Mouse (Mus musculus): ENCODE measurements around the gene Hist1h4k. TPM values are rescaled to one million over a fixed set of nuclear protein-coding genes. Genes with fewer than 3 reads are reported as not detected.
"Not testable (repeated sequence)": the region's sequence is repeated elsewhere in the genome, so short reads cannot be mapped to it uniquely, and the experiment has no call there.

The Hist1h4k gene
- total RNA-seq (2021) = 100 to 1,000 TPM; 266 to 292 TPM

DNA sequence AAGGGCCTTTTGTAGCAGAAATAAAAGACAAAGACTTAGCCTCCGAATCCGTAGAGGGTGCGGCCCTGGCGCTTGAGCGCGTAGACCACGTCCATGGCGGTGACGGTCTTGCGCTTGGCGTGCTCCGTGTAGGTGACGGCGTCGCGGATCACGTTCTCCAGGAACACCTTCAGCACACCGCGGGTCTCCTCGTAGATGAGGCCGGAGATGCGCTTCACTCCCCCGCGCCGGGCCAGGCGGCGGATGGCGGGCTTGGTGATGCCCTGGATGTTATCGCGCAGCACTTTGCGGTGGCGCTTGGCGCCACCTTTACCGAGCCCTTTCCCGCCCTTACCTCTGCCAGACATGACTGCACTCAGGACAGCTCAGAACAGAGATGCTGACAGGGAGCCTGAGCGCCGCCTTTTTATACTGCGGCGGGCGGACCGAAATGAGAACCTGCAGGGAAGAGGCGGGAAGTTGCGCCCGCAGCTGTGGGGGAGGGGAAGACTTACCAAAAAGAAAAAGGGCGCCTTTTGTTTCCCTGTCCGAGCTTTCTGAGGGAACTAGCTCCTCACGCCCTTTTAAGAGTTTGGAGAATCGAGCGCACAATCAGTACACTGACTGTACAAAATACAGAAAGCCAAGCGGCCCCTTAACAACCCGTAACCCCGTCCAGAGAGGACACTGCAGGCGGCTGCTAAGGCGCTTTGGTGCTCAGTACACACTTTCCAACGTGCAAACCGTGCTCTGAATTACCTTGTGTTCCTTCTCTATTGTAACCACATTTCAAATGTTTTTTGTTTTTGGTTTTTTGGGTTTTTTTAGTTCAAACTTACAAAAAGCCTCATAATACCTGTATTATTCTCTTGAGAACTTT, at the start of gene Hist1h4k:
Hist1h4k (minus strand) TSS at position 347 of the 859 bp plus-strand sequence.
- peak; percentile 90 to 91 for DNase-seq

DNA sequence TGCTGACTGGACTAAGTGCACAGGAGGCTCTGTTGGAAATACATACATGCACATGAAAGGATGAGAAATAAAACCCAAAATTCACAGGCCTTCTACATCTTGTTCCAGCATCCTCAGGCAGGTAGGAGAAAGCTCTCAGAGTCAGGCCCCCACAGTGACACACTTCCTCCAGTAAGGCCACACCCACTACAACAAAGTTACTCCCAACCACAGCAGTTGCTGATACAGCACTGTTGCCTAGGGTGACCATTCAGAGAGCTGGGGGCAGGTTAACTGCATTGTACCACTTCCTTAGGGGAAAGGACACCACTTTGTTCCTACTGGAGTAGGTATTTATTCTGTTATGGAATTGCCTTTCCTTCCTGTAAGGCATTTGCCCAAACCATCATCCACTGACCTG, 46.9 kb upstream of the Hist1h4k start:
- DNase-seq = not testable (repeated sequence)

DNA sequence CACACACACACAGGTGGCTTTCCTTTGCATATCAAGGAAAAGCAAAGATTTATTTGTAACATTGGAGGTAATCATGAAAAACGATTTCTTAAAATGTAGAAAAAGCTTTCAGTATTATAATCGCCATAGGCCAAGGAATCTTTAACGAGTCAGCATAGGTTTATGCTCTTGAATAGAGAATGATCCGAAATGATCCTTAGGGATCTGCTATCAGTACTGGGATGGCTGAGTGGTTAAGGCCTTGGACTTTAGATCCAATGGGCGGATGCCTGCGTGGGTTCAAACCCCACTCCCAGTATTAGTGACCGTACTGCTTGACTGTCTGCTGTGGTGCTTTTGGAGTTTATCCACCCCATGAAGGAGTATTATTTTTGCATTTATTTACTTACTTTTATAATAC, 45.3 kb upstream of the Hist1h4k start:
- no peak for DNase-seq

DNA sequence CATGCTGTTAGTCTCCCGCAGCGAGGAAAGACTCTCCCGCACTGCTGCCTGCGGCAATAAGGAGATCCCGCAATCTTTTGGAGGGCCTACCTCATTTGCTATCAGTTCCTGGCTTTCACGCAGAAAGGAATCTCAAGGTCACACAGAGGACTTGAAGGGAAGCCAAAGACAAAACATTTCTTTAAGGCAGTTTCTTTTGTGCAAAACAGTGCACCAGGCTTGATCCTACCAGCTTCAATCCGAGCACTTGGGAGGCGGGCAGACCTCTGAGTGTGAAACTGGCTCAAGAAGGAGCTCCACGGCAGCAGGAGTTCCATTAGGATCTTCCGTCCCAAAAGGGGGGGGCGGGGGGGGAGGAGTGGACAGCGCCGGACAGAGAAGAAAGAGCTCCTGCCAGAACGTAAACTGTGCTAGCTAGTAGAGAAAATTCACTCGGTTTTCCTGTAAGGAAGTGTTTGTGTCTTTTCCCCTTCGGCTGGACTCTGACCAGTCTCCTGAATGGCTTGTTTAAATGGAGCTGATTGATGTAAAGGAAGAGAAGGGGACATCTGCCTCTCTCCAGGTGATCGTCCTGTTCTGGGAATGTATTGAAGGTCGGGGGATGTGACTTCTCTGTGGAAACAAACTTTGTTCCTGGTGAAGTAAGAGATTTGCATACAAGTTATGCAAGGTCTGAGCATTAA, 40.4 kb upstream of the Hist1h4k start:
- no peak for DNase-seq

DNA sequence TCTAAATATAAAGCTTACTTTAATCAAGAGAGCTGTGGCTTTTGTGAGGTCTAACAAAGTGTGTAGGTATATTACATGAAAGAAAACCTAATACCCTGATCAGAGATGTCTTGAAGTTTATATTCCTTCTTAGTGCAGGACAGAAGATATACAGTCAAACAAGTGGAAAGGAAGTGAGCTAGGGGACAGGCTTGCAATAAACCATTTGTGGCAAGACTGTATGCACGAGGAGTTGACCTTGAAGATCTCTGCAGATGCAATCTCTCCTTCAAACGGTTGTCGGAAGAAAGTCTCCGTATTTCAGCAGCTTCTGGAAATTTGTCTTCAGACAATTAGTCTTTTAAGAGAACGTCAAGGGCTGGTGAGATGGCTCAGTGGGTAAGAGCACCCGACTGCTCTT, 39.6 kb upstream of the Hist1h4k start:
- no peak for DNase-seq

DNA sequence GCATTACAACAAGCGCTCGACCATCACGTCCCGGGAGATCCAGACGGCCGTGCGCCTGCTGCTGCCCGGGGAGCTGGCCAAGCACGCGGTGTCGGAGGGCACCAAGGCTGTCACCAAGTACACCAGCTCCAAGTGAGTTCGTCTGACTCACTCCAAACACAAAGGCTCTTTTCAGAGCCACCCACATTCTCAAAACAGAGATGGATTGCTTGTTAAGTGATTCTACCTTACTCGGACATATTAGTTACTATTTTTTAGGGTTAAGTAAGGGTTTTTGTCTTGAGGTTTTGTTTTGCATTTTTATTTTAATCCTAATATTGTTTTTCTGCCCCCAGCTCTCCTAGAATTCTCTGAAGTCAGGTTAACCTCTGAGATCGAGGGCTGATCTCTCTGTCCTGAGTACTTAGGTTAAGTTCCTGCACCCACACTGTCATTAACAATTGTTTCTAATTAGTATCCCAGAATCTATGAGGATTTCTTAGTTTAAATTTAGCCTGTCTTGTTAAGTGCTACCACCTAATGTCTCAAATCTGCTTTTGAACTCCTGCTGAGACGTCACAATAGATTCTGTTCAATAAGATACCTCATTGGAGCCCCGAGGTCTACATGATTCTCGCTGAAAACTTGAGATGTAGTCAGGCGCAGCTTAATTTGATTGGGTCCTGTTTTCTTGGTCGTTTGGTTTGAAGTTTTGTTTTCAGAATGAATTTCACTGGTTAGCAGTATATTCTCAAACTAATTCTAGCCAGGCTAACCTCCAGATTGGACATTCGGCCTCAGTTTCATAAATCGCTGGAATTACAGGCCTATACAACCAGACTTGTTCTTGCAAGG, 37.7 kb upstream of the Hist1h4k start:
- no peak for DNase-seq

DNA sequence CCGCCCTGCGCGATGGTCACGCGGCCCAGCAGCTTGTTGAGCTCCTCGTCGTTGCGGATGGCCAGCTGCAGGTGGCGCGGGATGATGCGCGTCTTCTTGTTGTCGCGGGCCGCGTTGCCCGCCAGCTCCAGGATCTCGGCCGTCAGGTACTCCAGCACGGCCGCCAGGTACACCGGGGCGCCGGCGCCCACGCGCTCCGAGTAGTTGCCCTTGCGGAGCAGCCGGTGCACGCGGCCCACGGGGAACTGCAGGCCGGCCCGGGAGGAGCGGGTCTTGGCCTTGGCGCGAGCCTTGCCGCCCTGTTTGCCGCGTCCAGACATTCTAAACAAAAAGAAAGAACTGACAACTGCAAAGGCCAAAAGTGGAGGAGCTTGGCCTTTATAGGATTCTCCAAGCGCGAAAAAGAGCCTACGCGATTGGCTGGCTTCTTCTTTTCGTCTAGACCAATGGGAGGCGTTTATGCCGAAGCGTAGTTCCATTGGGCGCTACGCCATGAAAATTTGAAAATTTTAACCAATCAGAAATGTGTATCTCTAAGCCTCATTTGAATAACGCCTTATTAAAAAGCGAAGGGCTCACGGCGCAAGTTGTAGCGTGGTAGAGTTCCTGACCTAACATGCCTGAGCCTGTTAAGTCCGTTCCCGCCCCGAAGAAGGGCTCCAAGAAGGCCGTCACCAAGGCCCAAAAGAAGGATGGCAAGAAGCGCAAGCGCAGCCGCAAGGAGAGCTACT, 36.8 kb upstream of the Hist1h4k start, which contains the start of the genes Hist1h2an and Hist1h2bp:
Hist1h2an (minus strand) TSS at position 320 of the 731 bp plus-strand sequence.
Hist1h2bp (plus strand) TSS at position 563 of the 731 bp plus-strand sequence.
- DNase-seq = peak; percentile 81 to 87

DNA sequence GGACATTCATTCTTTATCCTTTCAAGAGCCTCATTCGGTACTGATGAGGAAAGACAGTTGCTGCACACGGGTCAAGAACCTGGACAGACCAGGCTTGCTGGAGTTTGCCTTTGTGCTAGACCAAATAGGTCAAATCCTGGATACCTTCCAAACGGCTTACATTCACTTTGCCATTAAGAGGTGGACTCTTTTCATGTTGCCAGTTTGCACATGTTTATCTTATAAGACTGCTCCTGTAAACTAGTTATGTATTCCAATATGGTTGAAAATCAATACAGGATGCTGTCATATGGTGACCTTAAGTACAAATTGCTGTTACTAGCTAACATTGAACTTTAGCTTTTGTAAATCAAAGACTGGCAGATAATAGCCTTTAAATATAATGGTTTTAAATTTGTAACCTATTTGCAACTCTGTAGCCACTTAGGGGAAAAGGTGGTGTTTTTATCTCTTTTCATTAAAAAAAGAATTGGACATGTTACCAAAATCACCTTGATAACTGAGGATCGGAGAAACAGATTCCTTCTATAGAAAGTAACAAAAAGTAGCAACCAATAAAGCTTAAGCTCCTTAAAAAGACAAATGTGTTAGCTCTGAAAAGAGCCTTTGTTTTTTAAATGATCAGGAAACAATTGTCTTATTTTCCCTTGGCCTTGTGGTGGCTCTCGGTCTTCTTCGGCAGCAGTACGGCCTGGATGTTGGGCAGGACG, 36.0 kb upstream of the Hist1h4k start:
- DNase-seq = no peak

DNA sequence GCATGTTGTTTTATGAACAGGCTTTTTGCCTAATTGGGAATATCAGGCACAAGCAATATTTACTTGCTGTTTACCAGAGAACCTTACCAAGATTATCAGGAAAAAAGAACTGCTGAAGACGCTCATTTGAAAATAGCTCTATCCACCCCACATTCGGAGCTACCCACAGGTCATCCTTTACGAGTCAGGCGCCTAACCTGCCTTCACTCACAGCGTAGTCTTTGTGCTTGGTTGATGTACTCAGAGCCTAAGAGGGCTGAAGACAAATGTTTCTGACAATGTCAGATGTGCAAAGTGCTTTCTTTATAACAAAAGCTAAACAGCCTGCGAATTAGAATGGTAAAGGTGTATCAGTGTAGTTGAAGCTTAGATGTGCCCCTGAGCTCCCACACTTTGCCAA, 34.0 kb upstream of the Hist1h4k start:
- DNase-seq = no peak

DNA sequence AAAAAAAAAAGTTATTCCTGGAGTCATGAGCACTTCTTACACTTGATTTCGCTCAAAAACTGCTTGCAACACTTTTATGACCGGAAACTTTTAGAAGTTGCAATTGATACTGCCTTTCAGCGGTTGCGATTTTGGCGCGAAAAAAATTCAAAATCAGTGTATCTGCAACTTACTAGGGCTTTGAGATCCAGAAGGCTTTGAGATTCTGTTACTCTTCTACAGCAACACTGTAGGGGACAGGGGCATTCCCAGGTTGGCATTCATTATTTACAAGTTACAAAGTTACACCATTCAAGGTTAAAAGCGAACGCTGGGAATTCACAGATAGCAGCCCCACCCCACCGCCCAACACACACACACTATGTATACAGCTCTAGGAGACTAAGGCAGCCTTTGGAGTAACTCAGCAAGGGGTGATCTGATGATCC, 33.4 kb upstream of the Hist1h4k start:
- DNase-seq = no peak

DNA sequence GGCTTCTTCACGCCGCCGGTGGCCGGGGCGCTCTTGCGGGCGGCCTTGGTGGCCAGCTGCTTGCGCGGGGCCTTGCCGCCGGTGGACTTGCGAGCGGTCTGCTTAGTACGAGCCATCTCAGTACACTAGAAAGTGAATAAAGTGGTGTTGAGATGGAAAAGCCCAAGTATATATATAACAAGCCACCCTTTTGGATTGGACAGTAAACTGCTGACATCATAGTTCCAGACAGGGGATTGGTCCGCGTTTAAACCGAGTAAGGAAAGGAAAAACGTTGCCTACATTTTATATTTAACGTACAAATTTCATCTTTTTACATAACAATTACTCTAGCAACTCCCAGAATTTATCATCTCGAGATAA, 32.9 kb upstream of the Hist1h4k start, which contains the start of gene Hist1h3i:
Hist1h3i (minus strand) TSS at position 116 of the 363 bp plus-strand sequence.
- peak in 1 of 2 experiments; percentile 53 for DNase-seq

DNA sequence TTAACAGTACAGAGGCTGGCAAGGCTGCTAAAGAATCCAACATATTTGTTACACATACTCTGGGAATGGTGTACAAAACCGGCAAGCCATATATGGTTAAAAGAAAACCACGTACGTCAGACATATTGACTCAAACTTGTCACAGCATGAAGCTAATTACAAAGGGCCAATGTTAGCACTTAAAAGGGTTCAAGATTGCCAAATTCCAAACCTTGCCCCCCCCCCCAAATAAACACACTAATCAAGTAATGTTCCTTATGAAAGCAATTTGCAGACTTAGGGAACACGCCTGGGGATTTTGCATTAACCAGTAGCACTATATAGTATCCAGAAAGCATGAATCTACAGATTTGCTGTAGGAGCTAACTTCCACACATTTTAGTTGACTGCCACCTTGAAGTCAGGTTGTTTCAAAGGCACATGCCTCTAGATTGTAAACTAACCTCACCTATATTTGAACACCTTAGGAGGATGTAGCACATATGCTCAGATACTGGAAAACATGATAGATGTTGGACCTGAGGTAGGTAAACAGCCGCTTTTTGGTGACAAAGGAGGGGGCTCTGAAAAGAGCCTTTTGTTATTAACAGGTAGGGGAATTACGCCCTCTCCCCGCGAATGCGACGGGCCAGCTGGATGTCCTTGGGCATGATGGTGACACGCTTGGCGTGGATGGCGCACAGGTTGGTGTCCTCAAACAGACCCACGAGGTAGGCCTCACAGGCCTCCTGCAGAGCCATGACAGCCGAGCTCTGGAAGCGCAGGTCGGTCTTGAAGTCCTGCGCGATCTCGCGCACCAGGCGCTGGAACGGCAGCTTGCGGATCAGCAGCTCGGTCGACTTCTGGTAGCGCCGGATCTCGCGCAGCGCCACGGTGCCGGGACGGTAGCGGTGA, 32.3 kb upstream of the Hist1h4k start:
- DNase-seq = peak in 1 of 2 experiments; percentile 58

DNA sequence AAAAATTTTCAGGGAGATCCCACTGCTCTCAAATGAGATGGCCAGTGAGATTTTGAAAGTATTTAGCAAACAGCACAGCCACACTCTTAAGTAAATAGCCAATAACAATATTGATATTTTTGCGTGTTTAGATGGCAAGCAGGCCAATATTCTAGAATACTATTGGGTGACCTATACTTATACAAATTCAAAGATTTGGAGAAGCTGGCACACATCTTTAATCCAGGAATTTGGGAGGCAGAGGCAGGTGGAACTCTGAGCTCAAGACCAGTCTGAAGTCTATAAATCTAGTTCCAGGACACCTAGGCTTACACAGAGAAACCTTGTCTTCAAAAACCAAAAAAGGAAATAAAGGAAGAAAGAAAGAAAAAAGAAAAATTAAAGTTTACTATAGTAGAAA, 31.3 kb upstream of the Hist1h4k start:
- DNase-seq = no peak

DNA sequence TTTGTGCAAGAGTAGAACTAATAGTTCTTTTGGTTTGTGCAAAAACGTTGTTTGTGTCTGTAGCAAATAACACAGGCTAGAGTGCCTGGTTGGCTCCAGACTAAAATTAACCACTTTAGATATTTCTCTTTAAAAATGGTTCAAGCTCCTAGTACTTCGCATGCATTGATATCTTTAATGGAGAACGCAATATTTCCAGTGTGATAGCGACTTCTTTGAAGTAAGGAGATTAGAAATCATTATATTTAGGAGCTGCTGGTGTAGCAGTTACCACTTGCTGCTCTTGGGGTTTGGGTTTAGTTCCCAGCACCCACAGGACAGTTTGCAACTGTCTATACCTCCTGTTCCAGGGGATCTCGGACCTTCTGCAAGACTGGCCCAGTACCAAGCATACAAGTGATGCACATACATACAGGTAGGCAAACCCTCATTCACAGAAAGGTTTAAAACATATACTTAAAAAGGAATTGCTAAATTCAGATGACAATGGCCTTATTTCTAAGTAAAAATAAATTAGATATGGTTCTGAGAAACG, 30.8 kb upstream of the Hist1h4k start:
- no peak for DNase-seq

DNA sequence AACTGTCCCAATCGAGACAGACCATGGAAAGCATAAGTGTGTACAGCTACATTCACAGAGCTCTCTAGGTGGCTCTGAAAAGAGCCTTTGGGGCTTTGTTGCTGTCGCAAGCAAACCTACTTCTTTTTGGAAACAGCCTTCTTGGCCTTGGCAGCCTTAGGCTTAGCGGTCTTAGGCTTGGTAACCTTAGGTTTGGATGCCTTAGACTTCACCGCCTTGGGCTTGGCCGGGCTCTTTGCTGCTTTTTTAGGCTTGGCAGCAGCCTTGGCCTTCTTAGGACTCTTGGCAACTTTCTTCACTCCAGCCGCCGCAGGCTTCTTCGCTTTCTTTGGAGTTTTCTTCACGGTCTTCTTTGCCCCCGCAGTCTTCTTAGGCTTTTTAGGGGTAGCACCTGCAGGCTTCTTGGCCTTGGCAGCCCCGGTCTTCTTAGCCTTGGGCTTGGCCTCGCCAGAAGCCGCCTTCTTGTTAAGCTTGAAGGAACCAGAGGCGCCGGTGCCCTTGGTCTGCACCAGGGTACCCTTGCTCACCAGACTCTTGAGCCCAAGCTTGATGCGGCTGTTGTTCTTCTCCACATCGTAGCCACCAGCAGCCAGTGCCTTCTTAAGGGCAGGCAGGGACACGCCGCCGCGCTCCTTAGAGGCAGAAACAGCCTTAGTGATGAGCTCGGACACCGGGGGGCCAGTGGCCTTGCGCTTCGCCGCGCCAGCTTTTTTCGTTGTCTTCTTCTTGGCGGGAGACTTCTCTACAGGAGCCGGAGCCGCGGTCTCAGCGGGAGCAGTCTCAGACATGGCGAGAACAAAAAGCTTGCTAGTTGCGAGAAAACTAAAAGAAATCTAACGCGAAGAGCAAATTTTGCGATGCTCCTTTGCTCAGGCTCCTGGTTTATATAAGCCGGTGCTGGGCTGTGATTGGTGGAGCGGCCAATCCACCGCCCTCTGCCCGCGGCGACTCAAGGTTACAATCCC, 29.7 kb upstream of the Hist1h4k start, which contains the start of gene Hist1h1b:
Hist1h1b (minus strand) TSS at position 859 of the 965 bp plus-strand sequence.
- DNase-seq = peak; percentile 32 to 34

DNA sequence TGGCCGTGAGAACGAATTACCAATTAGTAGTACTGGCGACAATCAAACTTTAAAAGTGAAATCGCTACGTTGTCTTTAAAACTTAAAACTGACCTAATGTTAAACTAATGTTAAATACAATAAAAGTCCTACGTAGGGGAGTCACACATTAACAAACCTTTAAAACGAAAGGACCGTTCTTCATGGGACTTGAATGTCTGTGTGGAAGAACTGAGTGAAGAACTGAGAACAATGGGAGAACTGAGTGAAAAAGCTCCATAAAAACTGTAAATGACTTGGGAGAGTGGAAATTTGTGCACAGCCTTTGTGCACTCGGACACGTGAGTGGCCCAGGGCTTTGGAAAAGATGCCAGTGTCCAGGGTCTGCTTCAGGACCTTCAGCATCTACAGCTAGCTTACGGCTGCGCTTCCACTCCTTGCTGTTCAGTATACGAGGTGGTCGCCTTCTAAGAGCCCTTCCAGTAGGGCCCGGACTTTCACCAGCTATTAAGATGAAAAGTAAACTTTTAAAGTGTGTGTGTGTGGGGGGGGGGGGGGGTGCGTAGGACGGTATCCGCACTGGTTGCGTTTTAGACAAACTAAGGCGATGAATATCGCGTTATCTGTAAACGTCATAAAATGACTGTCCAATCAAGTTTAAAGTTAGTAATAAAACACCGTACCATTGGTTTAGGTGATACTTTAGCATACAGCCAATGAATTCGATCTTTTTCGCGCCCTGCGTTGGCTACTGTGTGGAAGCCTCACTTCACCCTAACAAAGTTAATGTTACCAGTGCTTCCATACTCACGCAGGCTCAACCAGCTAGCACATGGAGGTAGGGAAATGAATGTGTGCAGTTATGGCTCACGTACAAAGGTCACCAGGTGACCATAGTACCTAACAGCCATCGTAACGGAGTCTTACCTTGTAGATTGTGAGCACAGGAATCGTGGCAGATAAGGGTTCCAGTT, 28.8 kb upstream of the Hist1h4k start:
- peak; percentile 43 to 48 for DNase-seq

DNA sequence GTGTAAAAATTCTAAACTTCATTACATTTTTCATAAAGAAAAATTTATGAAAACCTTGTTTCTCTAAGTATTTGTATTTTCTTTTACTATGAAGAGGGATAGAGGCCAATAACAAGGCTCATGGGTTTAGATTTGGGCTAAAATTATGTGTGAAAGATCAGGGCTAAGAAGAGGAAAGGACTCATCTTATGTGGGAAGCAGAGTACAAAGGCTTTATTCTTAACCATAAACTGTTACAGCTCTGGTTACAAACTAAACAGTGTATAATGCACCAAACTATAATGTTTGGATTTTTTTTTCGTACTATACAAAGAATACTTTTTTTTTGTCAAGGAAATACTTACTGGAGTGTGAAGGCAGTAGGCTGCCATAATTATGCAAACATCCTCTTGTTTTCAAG, 5.4 kb upstream of the Hist1h4k start:
- DNase-seq = no peak
